Mouse (Mus musculus): ENCODE results near the gene Crhbp. TPM values are rescaled to one million over a fixed set of nuclear protein-coding genes. Genes with fewer than 3 reads are reported as not detected.

Crhbp gene
- total RNA-seq (2021), result not detected
- polyA plus RNA-seq (2012; rRNA removed), result not detected in 2 replicates
- long read RNA-seq, result 0 reads

- H3K4me3 ChIP-seq, result no peak within 1 kb of the TSS
These were observed at the start of gene Crhbp for GRCm38 (mm10) chr13:95444824-95445223. Gene Crhbp, minus strand, starts transcription at chr13:95444924.

GRCm38 (mm10) chr13:95493296-95493695 is 48.6 kb upstream of the Crhbp start:
- Histone ChIP-seq H3K79me2 (replicated peaks; ENCODE audit: control insufficient read depth, insufficient read depth, low read length) (no peaks in the 10 kb centered on the region), H3K4me3 (no peak overlapping the region), H3K27me3 (ENCODE audit: control insufficient read depth, insufficient read depth, low read length) (no peaks in the 10 kb centered on the region), H3K27ac (no peak overlapping the region), H3K4me1 (ENCODE audit: control insufficient read depth, insufficient read depth, low read length) (peaks cover 5% of the 10 kb centered on the region), H3K36me3 (ENCODE audit: control insufficient read depth, insufficient read depth, low read length) (no peaks in the 10 kb centered on the region), H3K9ac (ENCODE audit: low read depth, low read length) (no peak overlapping the region)
- no peak for DNase-seq
- TF ChIP-seq CTCF (IDR thresholded peaks at IDR 0.05) (no peak), EP300 (IDR thresholded peaks at IDR 0.05; ENCODE audit: insufficient read depth, low read depth, low read length) (no peak), POLR2A (IDR thresholded peaks at IDR 0.05; ENCODE audit: insufficient read depth, low read depth, low read length) (no peak)
- 60% methylated on average over 5 of the region's 5 CpGs for WGBS
- intact Hi-C loops (cut with DNase I), result no loop called here

More at GRCm38 (mm10) chr13:95444824-95445223, at the start of gene Crhbp:
- Histone ChIP-seq H3K4me1 (ENCODE audit: control insufficient read depth, insufficient read depth, low read length) (no peaks in the 10 kb centered on the region), H3K27me3 (ENCODE audit: control insufficient read depth, insufficient read depth, low read length) (peaks cover 3% of the 10 kb centered on the region; the same call in 1 of the 2 replicates), H3K27ac (no peak within 1 kb of the TSS), H3K36me3 (ENCODE audit: control insufficient read depth, insufficient read depth, low read length) (no peaks in the 10 kb centered on the region), H3K9ac (ENCODE audit: low read depth, low read length) (no peak within 1 kb of the TSS), H3K79me2 (replicated peaks; ENCODE audit: control insufficient read depth, insufficient read depth, low read length) (no peaks in the 10 kb centered on the region)
- intact Hi-C loops (cut with DNase I), result no loop called here
- no peak for DNase-seq
- TF ChIP-seq POLR2A (IDR thresholded peaks at IDR 0.05; ENCODE audit: insufficient read depth, low read depth, low read length), result no peak
- no peak for TF ChIP-seq CTCF (IDR thresholded peaks at IDR 0.05)
- no peak for TF ChIP-seq EP300 (IDR thresholded peaks at IDR 0.05; ENCODE audit: insufficient read depth, low read depth, low read length)
- WGBS, result 81% methylated on average over 11 of the region's 11 CpGs

- intact Hi-C loops (cut with DNase I), result no loop called here
- no peak for TF ChIP-seq EP300 (IDR thresholded peaks at IDR 0.05; ENCODE audit: insufficient read depth, low read depth, low read length)
- TF ChIP-seq CTCF (IDR thresholded peaks at IDR 0.05), result no peak
These were observed 46.6 kb upstream of the Crhbp start for GRCm38 (mm10) chr13:95491327-95491726.

GRCm38 (mm10) chr13:95484664-95485063 is 39.9 kb upstream of the Crhbp start:
- no peak for TF ChIP-seq CTCF (IDR thresholded peaks at IDR 0.05)
- H3K4me3 ChIP-seq, result no peak overlapping the region
- H3K27me3 ChIP-seq (ENCODE audit: control insufficient read depth, insufficient read depth, low read length), result no peaks in the 10 kb centered on the region
- H3K79me2 ChIP-seq (replicated peaks; ENCODE audit: control insufficient read depth, insufficient read depth, low read length), result no peaks in the 10 kb centered on the region
- no peak overlapping the region for H3K27ac ChIP-seq
- no peaks in the 10 kb centered on the region for H3K4me1 ChIP-seq (ENCODE audit: control insufficient read depth, insufficient read depth, low read length)
- intact Hi-C loops (cut with DNase I), result no loop called here
- 5% methylated on average over 5 of the region's 5 CpGs for WGBS
- H3K9ac ChIP-seq (ENCODE audit: low read depth, low read length), result no peak overlapping the region
- no peak for DNase-seq
- no peaks in the 10 kb centered on the region for H3K36me3 ChIP-seq (ENCODE audit: control insufficient read depth, insufficient read depth, low read length)

More at GRCm38 (mm10) chr13:95491327-95491726, 46.6 kb upstream of the Crhbp start:
- Histone ChIP-seq H3K4me1 (ENCODE audit: control insufficient read depth, insufficient read depth, low read length) (peaks cover 5% of the 10 kb centered on the region), H3K79me2 (replicated peaks; ENCODE audit: control insufficient read depth, insufficient read depth, low read length) (no peaks in the 10 kb centered on the region), H3K36me3 (ENCODE audit: control insufficient read depth, insufficient read depth, low read length) (no peaks in the 10 kb centered on the region), H3K27me3 (ENCODE audit: control insufficient read depth, insufficient read depth, low read length) (no peaks in the 10 kb centered on the region), H3K9ac (ENCODE audit: low read depth, low read length) (no peak overlapping the region), H3K4me3 (no peak overlapping the region), H3K27ac (no peak overlapping the region)
- WGBS, result 71% methylated on average over 11 of the region's 11 CpGs
- DNase-seq, result no peak

- no peaks in the 10 kb centered on the region for H3K79me2 ChIP-seq (replicated peaks; ENCODE audit: control insufficient read depth, insufficient read depth, low read length)
- 6% methylated on average over 4 of the region's 4 CpGs for WGBS
- H3K4me3 ChIP-seq, result no peak overlapping the region
- H3K36me3 ChIP-seq (ENCODE audit: control insufficient read depth, insufficient read depth, low read length), result no peaks in the 10 kb centered on the region
- H3K27ac ChIP-seq, result no peak overlapping the region
- peak; percentile 59 to 84 for DNase-seq
- H3K4me1 ChIP-seq (ENCODE audit: control insufficient read depth, insufficient read depth, low read length), result no peaks in the 10 kb centered on the region
- no peaks in the 10 kb centered on the region for H3K27me3 ChIP-seq (ENCODE audit: control insufficient read depth, insufficient read depth, low read length)
- no peak overlapping the region for H3K9ac ChIP-seq (ENCODE audit: low read depth, low read length)
- TF ChIP-seq CTCF (IDR thresholded peaks at IDR 0.05), result peak; percentile 91
- no peak for TF ChIP-seq POLR2A (IDR thresholded peaks at IDR 0.05; ENCODE audit: insufficient read depth, low read depth, low read length)
- TF ChIP-seq EP300 (IDR thresholded peaks at IDR 0.05; ENCODE audit: insufficient read depth, low read depth, low read length), result peak; percentile 66; the same call in 1 of the 2 replicates
- intact Hi-C loops (cut with DNase I), result loop anchor here (1.0 kb wide), 1 partner anchor 91 kb away; no protein-coding TSS in a partner anchor
These were observed 36.7 kb upstream of the Crhbp start for GRCm38 (mm10) chr13:95481428-95481827.

- H3K79me2 ChIP-seq (replicated peaks; ENCODE audit: control insufficient read depth, insufficient read depth, low read length), result no peaks in the 10 kb centered on the region
- TF ChIP-seq CTCF (IDR thresholded peaks at IDR 0.05) (no peak), POLR2A (IDR thresholded peaks at IDR 0.05; ENCODE audit: insufficient read depth, low read depth, low read length) (no peak), EP300 (IDR thresholded peaks at IDR 0.05; ENCODE audit: insufficient read depth, low read depth, low read length) (no peak)
- H3K36me3 ChIP-seq (ENCODE audit: control insufficient read depth, insufficient read depth, low read length), result no peaks in the 10 kb centered on the region
- DNase-seq, result no peak
- H3K27me3 ChIP-seq (ENCODE audit: control insufficient read depth, insufficient read depth, low read length), result no peaks in the 10 kb centered on the region
- no peaks in the 10 kb centered on the region for H3K4me1 ChIP-seq (ENCODE audit: control insufficient read depth, insufficient read depth, low read length)
- no peak within 1 kb of the TSS for H3K27ac ChIP-seq
- WGBS, result 89% methylated on average over 21 of the region's 21 CpGs
- H3K9ac ChIP-seq (ENCODE audit: low read depth, low read length), result no peak within 1 kb of the TSS
- intact Hi-C loops (cut with DNase I), result no loop called here
- H3K4me3 ChIP-seq, result no peak within 1 kb of the TSS
These were observed 34.1 kb upstream of the Crhbp start, which contains the start of gene S100z for GRCm38 (mm10) chr13:95478671-95479413. Gene S100z, minus strand, starts transcription at chr13:95478721.

All from heart, adult 2 months (tissue).